Mouse (Mus musculus): Measurements from ENCODE around the gene Tbl2. TPM values are rescaled to one million over a fixed set of nuclear protein-coding genes. Genes with fewer than 3 reads are reported as not detected.

Tbl2 gene
- polyA plus RNA-seq, 1 experiment, result 18.8 TPM

DNA sequence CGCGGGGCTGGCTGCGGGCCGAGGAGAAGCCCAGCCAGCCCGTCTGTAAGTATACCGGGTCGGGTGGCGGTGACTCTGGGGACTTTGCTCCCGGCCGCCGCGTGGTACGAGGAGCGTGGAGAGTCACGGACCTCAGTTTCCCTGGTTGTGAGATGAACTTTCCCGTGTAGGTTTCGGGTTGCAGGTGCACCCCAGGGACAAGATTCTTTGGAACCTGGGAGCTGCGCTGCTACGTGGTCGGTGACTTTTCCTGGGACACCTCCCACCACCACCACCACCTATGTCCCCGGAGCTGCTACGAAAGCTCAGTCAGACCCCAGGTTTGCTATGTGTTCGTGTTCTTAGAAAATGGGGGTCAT is 342 bp downstream of the Tbl2 start:
- DNase-seq (ENCODE audit: low read depth), result no peak

DNA sequence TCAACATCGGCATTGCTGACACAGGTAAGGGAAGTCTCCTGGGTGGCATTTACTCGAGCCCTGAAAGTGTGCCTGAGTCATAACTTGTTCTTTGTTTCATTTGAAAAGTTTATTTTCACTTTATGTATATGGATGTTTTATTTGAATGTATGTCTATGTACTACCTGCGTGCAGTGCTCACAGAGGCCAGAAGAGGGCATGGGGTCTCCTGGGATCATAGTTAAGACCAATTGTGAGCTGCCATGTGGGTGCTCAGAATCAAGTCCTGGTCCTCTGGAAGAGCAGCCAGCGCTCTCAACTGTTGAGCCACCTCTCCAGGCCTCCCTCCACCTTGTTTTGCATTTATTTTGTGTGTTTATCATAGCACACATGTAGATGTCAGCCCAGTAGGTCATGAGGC is 7.0 kb downstream of the Tbl2 start:
- DNase-seq (ENCODE audit: low read depth), result no peak

GRCm38 (mm10) chr5:135161221-135161620 is 11.8 kb downstream of the Tbl2 start:
- DNase-seq (ENCODE audit: low read depth), result peak; percentile 61

DNA sequence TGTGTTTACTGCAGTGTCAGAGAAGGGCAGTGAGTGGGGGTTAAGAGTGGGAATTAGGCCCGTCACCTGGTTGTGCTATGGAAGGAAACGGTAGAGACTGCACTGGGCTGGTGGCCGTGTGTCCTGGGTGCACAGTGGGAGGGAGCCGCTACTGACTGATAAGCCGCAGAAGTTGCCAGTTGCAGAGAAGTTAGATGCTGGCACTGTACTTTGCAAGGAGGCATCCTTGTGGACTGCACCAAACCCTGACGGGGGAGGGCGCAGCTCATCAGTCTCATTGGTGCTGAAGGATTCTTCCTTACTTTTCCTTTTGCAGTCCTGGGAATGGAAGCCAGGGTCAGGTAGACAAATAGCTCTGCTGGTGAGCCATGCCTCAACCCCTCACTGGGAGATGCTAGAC is 12.2 kb downstream of the Tbl2 start:
- no peak for DNase-seq (ENCODE audit: low read depth)

- DNase-seq (ENCODE audit: low read depth), result no peak
Measured at GRCm38 (mm10) chr5:135162361-135162760, 12.9 kb downstream of the Tbl2 start.

- no peak for DNase-seq (ENCODE audit: low read depth)
Measured at GRCm38 (mm10) chr5:135162821-135163220, 13.4 kb downstream of the Tbl2 start.

DNA sequence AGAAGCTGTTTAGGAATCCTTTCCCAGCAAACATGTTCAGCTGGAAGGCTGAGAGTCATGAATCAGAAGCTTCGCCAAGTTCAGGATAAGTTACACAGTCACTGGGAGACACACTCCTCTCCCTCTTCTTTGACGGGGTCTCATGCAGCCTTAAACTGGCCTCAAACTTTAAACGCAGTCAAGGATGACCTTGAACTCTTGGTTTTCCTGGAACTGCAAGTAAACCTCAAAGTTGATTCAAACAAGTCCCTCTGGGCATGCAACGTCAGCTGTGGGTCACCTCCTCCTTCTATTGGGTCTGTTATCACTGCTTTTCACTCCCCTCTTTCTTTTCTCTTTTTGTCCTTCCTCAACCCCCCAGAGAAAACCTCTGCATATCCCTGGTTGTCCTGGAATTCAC is 17.5 kb downstream of the Tbl2 start:
- DNase-seq (ENCODE audit: low read depth), result no peak

DNA sequence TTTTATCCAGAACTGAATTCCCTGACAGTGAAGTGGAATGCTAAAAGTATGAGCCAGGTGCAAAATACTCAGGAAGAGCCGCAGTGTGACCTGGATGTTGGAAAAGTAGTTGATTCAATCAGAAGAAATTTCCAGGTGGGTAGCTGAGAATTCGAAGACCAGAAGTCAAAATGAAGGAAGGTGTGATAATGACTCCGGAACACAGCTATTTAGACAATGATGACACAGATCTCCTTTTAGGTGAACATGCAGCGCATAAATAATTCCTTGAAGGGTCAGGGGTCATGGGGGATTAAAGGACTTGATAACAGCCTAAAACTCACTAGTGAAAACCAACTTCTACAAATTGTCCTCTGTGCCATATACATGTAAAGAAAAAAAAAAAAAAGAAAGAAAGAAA is 18.0 kb downstream of the Tbl2 start:
- DNase-seq (ENCODE audit: low read depth), result no peak

- DNase-seq (ENCODE audit: low read depth), result peak; percentile 57
Measured at GRCm38 (mm10) chr5:135168063-135169062, 18.9 kb downstream of the Tbl2 start, which contains the start of gene Bcl7b. TSS of gene Bcl7b (plus strand) at chr5:135168283.

GRCm38 (mm10) chr5:135169479-135169878 is 20.0 kb downstream of the Tbl2 start:
- DNase-seq (ENCODE audit: low read depth), result no peak

DNA sequence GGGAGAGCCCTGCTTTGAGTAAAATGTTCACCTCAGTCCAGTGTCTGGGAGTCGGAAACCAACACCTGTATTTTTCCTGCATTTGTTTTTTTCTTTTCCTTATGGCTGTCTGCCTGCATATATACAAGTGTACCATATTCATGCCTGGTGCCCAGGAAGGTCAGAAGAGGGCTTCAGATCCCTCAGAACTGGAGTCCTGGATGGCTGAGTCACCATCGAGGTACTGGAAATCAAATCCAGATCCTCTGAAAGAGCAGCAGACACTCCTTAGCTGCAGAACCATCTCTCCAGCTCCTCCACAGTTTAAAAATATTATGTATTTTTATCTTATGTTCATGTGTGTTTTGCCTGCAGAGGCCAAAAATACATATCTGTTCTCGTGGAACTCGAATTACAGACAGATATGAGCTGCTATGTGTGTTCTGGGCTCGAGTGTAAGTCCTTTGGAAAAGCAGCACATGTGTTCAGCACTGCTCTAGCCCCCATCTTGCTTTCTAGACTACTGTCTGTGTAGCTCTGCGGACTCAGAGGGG is 22.3 kb downstream of the Tbl2 start:
- no peak for DNase-seq (ENCODE audit: low read depth)

DNA sequence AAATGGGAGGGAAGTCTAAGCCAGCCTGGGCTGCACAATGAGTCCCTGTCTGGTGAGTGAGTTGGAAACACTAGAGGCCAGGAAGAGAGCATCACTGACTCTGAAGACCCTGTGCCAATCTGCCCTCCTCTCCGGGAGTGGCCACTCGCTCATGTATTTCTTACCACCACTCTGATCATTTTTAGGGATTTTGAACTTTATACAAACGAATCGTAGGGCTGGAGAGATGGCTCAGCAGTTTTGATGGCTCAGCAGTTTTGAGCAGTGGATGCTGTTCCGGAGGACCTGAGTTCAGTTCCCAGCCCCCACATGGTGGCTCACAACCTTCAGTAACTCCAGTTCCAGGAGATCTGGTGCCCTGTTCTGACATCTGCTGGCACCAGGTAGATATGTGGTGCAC is 23.5 kb downstream of the Tbl2 start:
- DNase-seq (ENCODE audit: low read depth), result no peak

- DNase-seq (ENCODE audit: low read depth), result no peak
Measured at GRCm38 (mm10) chr5:135175086-135175485, 25.6 kb downstream of the Tbl2 start.

- DNase-seq (ENCODE audit: low read depth), result no peak
Measured at GRCm38 (mm10) chr5:135178523-135178922, 29.1 kb downstream of the Tbl2 start.

- DNase-seq (ENCODE audit: low read depth), result no peak
Measured at GRCm38 (mm10) chr5:135178996-135179395, 29.5 kb downstream of the Tbl2 start.

- DNase-seq (ENCODE audit: low read depth), result no peak
Measured at GRCm38 (mm10) chr5:135179616-135180015, 30.2 kb downstream of the Tbl2 start.

- no peak for DNase-seq (ENCODE audit: low read depth)
Measured at GRCm38 (mm10) chr5:135180796-135181195, 31.3 kb downstream of the Tbl2 start.

DNA sequence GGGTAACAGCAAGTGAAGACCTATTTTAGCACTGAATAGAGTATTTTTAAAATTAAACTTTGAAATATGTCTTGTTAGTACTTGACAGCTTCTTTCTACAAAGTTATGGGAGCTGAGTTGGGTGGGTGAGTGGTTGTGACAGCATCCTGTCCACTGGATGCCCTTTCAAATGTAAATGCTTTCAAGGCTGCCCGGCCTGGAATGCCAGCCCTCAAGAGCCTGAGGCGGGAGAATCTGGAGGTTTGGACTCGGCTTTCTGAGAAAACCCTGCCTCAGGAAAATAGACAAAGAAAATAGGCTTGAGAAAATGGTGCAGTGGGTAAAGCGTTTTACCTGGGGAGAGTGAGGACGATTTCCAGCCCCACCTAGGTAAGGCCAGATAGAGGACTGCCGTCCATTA is 32.3 kb downstream of the Tbl2 start:
- no peak for DNase-seq (ENCODE audit: low read depth)

DNA sequence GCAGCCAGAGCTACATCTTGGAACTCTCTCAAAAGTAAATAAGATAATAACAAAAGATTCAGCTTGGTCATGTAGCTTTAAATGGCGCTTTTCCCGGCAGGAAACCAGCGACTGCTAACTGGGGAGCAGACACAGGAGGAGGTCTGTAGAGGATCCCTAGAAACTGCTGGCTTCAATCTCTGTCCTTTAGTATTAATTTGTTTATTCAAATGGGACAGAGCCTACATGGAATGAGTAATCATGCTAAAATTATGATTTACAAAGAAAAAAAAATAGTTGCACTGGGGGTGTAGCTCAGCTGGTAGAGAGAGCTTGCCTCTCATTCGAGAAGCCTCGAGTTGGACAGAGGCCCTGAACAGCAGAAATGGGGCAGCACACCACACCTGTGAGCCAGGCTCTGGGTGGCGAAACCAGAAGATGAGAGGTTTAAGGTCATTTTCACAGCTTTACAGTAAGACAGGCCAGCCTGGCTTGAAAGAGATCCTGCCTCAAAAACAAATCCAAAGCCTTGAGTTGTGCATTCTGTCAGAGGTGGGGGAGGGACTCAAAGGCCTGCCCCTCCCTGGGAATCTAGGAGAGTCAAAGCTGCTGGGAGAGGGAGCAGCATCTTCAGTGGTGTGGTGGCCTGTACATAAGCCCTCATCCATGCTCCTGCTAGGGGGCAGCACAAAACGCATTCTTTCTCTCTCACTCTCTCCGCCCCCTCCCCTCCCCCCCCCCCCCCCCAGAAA is 33.8 kb downstream of the Tbl2 start:
- DNase-seq (ENCODE audit: low read depth), result no peak

DNA sequence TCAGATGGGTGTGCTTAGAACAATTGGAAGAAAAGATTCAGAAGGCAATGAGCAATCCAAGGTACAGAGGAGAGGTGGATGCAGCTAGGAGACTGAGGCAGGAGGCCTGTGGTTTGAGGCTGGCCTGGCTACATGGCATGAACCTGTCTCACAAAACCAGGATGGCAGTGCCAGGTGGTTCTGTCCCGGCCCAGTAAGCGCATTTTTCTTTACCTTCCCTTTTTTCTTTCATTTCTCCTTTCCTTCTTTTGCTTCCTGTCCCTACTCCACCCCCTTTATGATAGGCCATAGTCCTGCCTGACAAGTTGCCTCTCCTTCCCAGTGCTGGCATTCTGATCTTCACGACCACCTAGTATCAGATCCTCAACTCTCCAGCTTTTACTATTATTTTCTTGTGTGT is 35.6 kb downstream of the Tbl2 start:
- no peak for DNase-seq (ENCODE audit: low read depth)

GRCm38 (mm10) chr5:135185596-135185995 is 36.1 kb downstream of the Tbl2 start:
- no peak for DNase-seq (ENCODE audit: low read depth)

DNA sequence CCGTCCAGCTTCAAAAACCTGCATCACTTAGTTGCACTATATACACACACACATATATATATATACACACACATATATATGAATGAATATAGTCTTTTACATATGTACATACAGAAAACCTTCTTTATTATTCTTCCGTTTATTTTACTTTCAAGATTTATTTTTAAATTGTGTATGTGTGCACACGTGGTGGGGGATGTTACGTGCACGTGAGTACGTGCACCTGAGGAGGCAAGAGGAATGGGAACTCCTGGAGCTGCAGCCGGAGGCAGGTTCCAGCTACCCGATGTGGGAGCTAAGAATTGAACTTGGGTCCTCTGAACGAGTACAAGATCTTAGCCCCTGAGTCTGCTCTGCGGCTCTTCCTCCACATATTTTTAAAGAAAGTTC is 36.8 kb downstream of the Tbl2 start:
- DNase-seq (ENCODE audit: low read depth), result no peak
